Mouse (Mus musculus) hindbrain, embryonic 13.5 days (tissue): ENCODE data around the gene Acot7. TPM values are rescaled to one million over a fixed set of nuclear protein-coding genes. Genes with fewer than 3 reads are reported as not detected.

ENCODE experiments used
- ATAC-seq: fragments of 200-750 bp; cut with Nextera tagmentation; 2 replicates; pipeline ENCODE4 v1.8.0; 2017; ENCODE audit warnings: moderate TSS enrichment; ENCODE audit not compliant: low FRiP score
- H3K27ac ChIP-seq: fragments of 300-500 bp; sonication (generic); 2 replicates; pipeline ENCODE4 v1.5.1; 2015; ENCODE audit warnings: inconsistent platforms, mild to moderate bottlenecking, moderate library complexity
- H3K27me3 ChIP-seq: fragments of 300-500 bp; sonication (generic); 2 replicates; pipeline ENCODE4 v1.6.1; 2015; ENCODE audit warnings: mild to moderate bottlenecking, inconsistent platforms
- H3K36me3 ChIP-seq: fragments of 300-500 bp; sonication (generic); 2 replicates; pipeline ENCODE4 v1.6.1; 2015; ENCODE audit warnings: mild to moderate bottlenecking, inconsistent platforms
- H3K4me1 ChIP-seq: fragments of 300-500 bp; sonication (generic); replicated peaks from 2 replicates; pipeline ENCODE4 v1.6.1; 2015; ENCODE audit warnings: inconsistent platforms
- H3K4me2 ChIP-seq: fragments of 300-500 bp; sonication (generic); 2 replicates; pipeline ENCODE4 v1.6.1; 2015; ENCODE audit warnings: inconsistent platforms, mild to moderate bottlenecking, moderate library complexity
- H3K4me3 ChIP-seq: fragments of 300-500 bp; sonication (generic); 2 replicates; pipeline ENCODE4 v1.5.1; 2015; ENCODE audit warnings: mild to moderate bottlenecking, inconsistent platforms
- H3K9ac ChIP-seq: fragments of 300-500 bp; sonication (generic); 2 replicates; pipeline ENCODE4 v1.6.1; 2015; ENCODE audit warnings: mild to moderate bottlenecking, inconsistent platforms
- H3K9me3 ChIP-seq: fragments of 300-500 bp; sonication (generic); 2 replicates; pipeline ENCODE4 v1.6.1; 2016; ENCODE audit warnings: inconsistent platforms
- WGBS: fragments of 180-500 bp; shearing (Covaris S2); methylation state at CpG from one replicate; pipeline ENCODE4 v1.1.7; 2015; 5-methylcytosine and 5-hydroxymethylcytosine counted together
- polyA plus RNA-seq: library from polyadenylated mRNA; unstranded; fragments of >200 nt; fragmentation: Nextera tagmentation; extraction: Ambion mirVana; gene quantifications from 2 replicates; pipeline ENCODE4 v1.2.1, GENCODE M21; 2015

Acot7 gene
- polyA plus RNA-seq, 1 experiment from 2014 or later: 269 TPM

DNA sequence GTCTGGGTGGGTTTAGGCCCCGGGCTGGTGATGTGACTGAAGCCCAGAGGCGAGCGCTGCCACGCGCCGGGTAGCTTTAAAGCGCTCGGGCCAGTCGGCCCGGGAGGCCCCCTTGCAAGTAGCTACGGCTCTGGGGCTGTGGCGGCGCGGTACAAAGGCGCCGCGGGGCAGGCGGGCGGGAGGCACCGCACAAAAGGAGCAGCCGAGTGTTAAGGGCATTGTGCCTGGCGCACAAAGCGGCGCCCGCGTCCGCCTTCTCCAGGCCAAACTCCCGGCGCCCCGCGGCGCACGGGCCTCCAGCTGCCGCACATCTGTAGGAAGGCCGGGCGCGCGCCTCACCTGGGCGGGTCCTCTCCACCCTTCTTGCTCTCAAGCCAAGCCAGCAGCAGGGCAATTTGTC, 112.5 kb downstream of the Acot7 start:
- H3K27ac ChIP-seq: no peak overlapping the region
- ATAC-seq: 0 out of 2 replicates have a peak, but pooled peaks have one; percentile 12
- peaks cover 78% of the 10 kb centered on the region for H3K4me1 ChIP-seq

DNA sequence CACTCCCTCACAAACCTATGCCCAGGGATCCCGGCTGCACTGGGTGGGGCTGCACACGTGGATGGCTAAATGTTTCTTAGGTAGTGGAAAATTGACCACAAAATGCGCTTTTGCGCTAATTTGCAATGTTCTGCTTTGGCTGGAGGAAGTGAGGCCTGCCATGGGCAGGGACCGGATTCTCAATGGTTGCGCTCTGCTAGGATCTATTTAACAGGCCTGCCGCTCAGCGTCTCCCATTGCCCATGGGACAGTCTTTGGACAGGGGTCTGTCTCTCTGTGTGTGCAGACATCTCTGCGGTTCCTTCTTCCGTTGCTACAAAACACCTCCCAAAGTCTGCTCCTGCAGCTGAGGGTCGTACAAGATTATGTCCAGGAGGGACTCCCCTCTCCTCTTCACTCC, 113.1 kb downstream of the Acot7 start:
- Histone ChIP-seq H3K9ac (peak overlapping the region; percentile 67; the same call in 1 of the 2 replicates), H3K27me3 (peaks cover 97% of the 10 kb centered on the region), H3K36me3 (no peaks in the 10 kb centered on the region), H3K4me1 (peaks cover 74% of the 10 kb centered on the region), H3K27ac (no peak overlapping the region), H3K4me3 (peak overlapping the region; percentile 32), H3K9me3 (no peaks in the 10 kb centered on the region), H3K4me2 (peak overlapping the region; percentile 57)
- no peak for ATAC-seq
- WGBS: 7% methylated on average over 11 of the region's 11 CpGs

More for the DNA sequence above, 112.5 kb downstream of the Acot7 start:
- Histone ChIP-seq H3K9ac (peak overlapping the region; percentile 67), H3K4me2 (peak overlapping the region; percentile 57), H3K27me3 (peaks cover 97% of the 10 kb centered on the region), H3K4me3 (peak overlapping the region; percentile 32), H3K9me3 (no peaks in the 10 kb centered on the region), H3K36me3 (no peaks in the 10 kb centered on the region)
- under 1% methylated on average over 38 of the region's 39 CpGs for WGBS

DNA sequence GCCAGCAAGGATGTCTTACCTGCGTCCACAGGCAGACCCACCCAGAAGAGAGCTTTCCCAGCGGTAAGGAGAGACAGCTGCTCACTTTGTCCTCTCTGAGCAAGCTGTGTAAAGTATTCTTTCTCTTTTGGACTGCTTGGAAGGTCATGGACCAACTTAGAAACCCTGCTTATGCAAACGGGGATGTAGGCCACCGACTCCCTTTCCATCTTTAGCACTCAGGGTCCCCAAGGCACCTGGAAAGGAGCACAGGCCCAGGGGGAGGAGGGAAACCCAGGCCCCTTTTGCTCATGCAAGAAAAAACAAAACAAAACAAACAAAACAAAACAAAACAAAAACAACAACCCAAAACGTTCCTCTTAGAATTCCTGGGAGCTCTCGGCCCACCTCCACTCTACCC, 113.6 kb downstream of the Acot7 start, which contains the start of gene Hes3:
Hes3 (minus strand) TSS at position 101 of the 400 bp plus-strand sequence.
- ATAC-seq: no peak
- Histone ChIP-seq H3K27ac (peak within 1 kb of the TSS; percentile 44; the same call in 1 of the 2 replicates), H3K4me1 (peaks cover 71% of the 10 kb centered on the region), H3K9me3 (no peaks in the 10 kb centered on the region), H3K4me3 (peak within 1 kb of the TSS; percentile 32), H3K4me2 (peak within 1 kb of the TSS; percentile 57), H3K27me3 (peaks cover 93% of the 10 kb centered on the region), H3K9ac (peak within 1 kb of the TSS; percentile 67), H3K36me3 (no peaks in the 10 kb centered on the region)
- 9% methylated on average over 6 of the region's 6 CpGs for WGBS

DNA sequence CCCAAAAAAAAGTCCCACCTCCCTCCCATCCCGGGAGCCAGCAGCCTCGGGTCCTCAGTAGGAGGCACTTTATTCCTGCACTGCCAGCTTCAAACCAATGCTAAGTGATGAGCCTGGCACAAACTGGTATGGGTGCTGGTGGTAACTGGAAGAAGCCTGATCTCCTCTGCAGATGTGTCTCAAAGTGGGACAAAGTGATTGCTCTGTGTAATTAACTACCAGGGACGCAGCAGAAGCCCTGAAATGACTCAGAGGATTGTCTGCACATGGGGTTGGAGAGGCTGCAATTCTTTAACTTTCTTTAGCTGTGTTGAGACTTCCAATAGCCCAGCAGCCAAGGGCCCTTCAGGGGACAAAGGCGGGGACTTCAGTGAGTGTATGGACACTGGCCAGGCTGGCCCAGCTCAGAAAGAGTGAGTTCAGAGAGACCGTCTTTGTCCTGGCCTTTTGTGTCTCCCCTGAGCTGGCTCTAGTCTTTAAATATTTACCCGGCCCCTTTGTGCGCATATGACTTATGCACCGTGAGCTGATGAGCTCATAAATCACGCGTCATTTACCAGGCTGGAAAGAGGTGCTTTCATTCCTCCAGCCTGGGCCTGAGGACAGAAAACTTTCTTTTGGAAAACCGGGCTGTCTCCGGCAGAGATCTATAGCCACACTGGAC, 114.3 kb downstream of the Acot7 start:
- Histone ChIP-seq H3K36me3 (no peaks in the 10 kb centered on the region), H3K27me3 (peaks cover 86% of the 10 kb centered on the region), H3K9ac (no peak overlapping the region), H3K4me3 (no peak overlapping the region), H3K9me3 (no peaks in the 10 kb centered on the region), H3K4me2 (no peak overlapping the region), H3K27ac (peak overlapping the region; percentile 44; the same call in 1 of the 2 replicates), H3K4me1 (peaks cover 66% of the 10 kb centered on the region)
- no peak for ATAC-seq
- WGBS: 8% methylated on average over 12 of the region's 12 CpGs

DNA sequence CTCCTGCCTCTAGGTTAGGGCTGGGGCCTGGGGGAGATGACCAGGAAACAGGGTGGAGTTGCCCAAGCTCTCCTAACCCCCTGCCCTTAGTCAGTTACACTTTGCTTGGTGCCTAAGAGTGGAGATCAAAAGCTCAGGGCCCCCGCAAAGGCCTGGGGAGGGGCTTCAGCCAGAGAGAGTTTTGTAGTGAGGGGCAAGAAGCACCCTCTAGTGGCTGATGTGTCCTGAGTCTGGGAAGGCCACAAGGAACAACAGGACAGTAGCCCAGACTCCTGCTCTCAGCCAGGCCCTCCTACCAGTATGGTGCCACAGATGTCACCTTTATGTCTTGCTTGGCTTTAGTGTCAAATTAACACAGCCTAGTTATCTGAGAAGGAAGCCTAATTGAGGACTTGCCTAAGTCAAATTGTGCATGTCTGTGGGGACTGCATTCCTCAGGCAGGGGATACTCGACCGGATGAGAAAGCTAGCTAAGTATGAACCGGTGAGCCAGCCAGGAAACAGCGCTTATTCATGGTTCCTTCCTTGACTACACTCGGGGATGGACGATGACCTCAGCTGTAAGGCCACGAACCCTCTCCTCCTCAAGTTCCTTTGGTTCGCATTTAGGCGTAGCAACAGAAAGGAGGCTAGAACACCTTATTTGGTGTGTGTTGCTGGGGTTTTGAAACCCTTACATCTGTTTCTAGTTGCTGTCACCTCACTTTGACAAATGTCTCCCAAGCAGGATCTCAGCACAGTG, 116.4 kb downstream of the Acot7 start:
- Histone ChIP-seq H3K4me3 (no peak overlapping the region), H3K4me2 (no peak overlapping the region), H3K9ac (0 out of 2 replicates have a peak overlapping the region, but pooled peaks have one; percentile 1), H3K36me3 (no peaks in the 10 kb centered on the region), H3K4me1 (peaks cover 68% of the 10 kb centered on the region), H3K27ac (no peak overlapping the region), H3K9me3 (no peaks in the 10 kb centered on the region), H3K27me3 (peaks cover 75% of the 10 kb centered on the region)
- WGBS: 46% methylated on average over 10 of the region's 10 CpGs
- no peak for ATAC-seq

DNA sequence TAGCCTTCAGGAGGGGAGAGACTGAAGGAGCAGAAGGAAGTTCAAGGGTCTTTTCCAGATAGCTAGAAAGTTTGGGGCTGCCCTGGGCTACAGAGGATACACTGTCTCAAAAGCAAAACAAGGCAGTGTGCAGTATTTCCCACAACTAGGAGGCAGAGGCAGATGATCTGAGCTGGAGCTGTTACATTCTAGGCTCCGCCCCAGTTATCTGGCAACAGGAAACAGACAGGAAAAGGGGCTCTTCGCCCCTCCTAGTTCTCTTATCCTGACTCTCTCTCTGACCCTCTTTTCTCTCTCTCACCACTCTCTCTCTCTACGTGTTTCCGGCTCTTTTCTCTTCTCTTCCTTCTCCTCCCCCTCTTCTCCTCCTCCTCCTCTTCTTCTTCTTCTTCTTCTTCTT, 118.0 kb downstream of the Acot7 start:
- Histone ChIP-seq H3K36me3 (peaks cover 14% of the 10 kb centered on the region), H3K27ac (no peak overlapping the region), H3K4me3 (no peak overlapping the region), H3K9me3 (no peaks in the 10 kb centered on the region), H3K9ac (no peak overlapping the region), H3K27me3 (peaks cover 60% of the 10 kb centered on the region), H3K4me1 (peaks cover 56% of the 10 kb centered on the region), H3K4me2 (no peak overlapping the region)
- WGBS: 51% methylated on average over 4 of the region's 4 CpGs
- ATAC-seq: no peak

DNA sequence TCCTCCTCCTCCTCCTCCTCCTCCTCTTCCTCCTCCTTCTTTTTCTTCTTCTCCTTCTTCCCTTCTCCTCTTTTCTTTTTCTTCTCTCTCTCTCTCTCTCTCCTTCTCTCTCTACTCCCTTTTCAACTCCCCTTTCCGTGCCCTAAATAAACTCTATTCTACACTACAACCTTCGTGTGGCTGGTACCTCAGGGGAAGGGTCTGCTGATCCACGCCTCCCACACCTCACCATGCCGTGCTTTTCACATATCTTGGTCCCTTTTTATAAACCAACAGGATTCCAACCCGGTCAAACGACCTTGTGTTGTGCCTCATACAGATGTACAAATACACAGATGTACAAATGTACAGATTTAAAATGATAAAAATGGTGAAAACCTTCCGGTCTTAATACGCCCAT, 118.4 kb downstream of the Acot7 start:
- no peaks in the 10 kb centered on the region for H3K9me3 ChIP-seq
- H3K4me1 ChIP-seq: peaks cover 51% of the 10 kb centered on the region
- WGBS: 21% methylated on average over 8 of the region's 8 CpGs
- peak overlapping the region; percentile 72 for H3K4me2 ChIP-seq
- 0 out of 2 replicates have a peak overlapping the region, but pooled peaks have one; percentile 63 for H3K9ac ChIP-seq
- H3K27me3 ChIP-seq: peaks cover 55% of the 10 kb centered on the region
- H3K4me3 ChIP-seq: peak overlapping the region; percentile 81
- H3K36me3 ChIP-seq: peaks cover 19% of the 10 kb centered on the region
- H3K27ac ChIP-seq: no peak overlapping the region
- ATAC-seq: no peak

DNA sequence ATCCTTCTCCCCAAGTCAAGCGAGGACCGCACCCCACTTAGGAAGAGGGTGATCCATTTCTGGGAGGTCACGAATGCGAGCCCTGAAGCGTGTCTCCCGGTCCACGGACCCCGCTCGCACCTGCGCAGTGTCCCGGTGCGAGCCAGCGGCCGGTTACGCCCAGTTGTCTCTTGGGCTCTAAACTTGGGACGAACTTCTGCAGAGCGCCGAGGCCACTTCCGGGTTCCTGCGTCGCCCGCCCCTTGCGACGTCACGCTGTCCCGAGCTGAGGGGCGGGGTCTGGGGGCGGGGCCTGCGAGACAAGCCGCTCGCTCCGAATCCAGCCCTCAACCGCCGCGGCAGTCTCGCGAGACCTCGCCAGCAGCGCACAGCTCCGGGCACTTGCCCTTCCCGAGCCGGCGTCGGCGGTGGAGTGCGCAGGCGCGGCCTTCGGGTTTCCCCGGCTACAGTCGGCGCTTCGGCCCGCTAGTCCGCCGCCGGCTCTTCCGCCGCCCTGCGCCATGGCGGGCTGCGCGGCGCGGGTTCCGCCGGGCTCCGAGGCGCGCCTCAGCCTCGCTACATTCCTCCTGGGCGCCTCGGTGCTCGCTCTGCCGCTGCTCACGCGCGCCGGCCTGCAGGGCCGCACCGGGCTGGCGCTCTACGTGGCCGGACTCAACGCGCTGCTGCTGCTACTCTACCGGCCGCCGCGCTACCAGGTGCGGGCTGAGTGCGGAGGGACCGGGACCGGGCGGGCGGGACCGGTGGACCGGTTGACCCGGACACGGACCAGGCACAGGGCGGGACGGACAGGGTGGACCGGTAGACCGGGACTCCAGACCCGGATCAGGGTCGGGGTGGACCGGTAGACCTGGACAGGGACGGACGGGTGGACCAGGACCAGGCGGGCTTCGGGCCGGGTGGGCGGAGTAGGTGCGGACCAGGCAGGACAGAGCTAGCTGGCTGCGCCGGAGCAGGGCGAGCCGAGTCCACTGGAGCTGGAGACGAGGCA, 119.2 kb downstream of the Acot7 start, which contains the start of gene Icmt:
Icmt (plus strand) TSS at position 354 of the 988 bp plus-strand sequence.
- peaks cover 47% of the 10 kb centered on the region for H3K27me3 ChIP-seq
- H3K4me1 ChIP-seq: peaks cover 44% of the 10 kb centered on the region
- WGBS: under 1% methylated on average over 118 of the region's 119 CpGs
- peak within 1 kb of the TSS; percentile 91 for H3K4me2 ChIP-seq
- H3K9ac ChIP-seq: peak within 1 kb of the TSS; percentile 98
- peak within 1 kb of the TSS; percentile 87 for H3K27ac ChIP-seq
- H3K36me3 ChIP-seq: peaks cover 27% of the 10 kb centered on the region
- peak within 1 kb of the TSS; percentile 81 for H3K4me3 ChIP-seq
- H3K9me3 ChIP-seq: no peaks in the 10 kb centered on the region
- peak; percentile 92 for ATAC-seq

DNA sequence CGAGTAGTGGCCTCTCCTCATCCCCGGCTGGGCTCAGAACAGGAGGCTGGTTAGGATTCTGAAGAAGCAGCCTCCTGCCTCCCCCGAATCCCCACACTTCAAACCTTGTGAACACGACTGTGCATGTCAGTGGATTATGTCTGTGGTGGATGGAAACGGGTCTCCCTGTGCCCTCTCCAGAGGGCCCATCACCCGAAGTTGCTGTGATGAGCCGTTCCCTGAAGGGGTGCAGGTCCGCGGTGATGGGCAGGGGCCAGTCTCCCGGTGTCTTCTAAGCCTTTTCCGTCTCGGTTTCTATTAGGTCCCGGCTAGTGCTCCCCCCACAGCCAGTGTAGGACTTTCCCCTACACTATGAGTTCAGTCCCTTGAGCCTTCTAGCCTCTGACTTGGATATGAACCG, 120.9 kb downstream of the Acot7 start:
- Histone ChIP-seq H3K4me3 (0 out of 2 replicates have a peak overlapping the region, but pooled peaks have one; percentile 81), H3K4me2 (peak overlapping the region; percentile 91), H3K9ac (peak overlapping the region; percentile 98), H3K27ac (no peak overlapping the region), H3K36me3 (peaks cover 43% of the 10 kb centered on the region), H3K27me3 (peaks cover 31% of the 10 kb centered on the region), H3K4me1 (peaks cover 29% of the 10 kb centered on the region), H3K9me3 (no peaks in the 10 kb centered on the region)
- ATAC-seq: no peak
- 84% methylated on average over 14 of the region's 14 CpGs for WGBS

DNA sequence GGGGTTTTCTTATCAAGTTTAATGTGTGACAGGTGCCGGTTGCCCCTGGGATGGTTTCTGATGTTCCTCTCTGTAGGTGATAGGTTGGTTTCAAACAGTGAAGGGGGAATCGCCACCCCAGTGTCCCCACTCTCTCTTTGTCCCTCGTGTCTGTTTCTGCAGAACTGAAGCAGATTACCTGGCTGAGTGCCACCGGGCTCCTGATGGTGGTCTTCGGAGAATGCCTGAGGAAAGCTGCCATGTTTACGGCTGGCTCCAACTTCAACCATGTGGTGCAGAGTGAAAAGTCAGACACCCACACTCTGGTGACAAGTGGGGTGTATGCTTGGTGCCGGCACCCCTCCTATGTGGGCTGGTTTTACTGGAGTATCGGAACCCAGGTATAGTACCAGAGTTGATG, 122.4 kb downstream of the Acot7 start:
- no peak overlapping the region for H3K27ac ChIP-seq
- no peak for ATAC-seq
- peaks cover 25% of the 10 kb centered on the region for H3K4me1 ChIP-seq
- H3K27me3 ChIP-seq: peaks cover 20% of the 10 kb centered on the region
- no peak overlapping the region for H3K9ac ChIP-seq
- 96% methylated on average over 8 of the region's 8 CpGs for WGBS
- H3K4me2 ChIP-seq: no peak overlapping the region
- peaks cover 55% of the 10 kb centered on the region for H3K36me3 ChIP-seq
- H3K4me3 ChIP-seq: no peak overlapping the region
- H3K9me3 ChIP-seq: no peaks in the 10 kb centered on the region

DNA sequence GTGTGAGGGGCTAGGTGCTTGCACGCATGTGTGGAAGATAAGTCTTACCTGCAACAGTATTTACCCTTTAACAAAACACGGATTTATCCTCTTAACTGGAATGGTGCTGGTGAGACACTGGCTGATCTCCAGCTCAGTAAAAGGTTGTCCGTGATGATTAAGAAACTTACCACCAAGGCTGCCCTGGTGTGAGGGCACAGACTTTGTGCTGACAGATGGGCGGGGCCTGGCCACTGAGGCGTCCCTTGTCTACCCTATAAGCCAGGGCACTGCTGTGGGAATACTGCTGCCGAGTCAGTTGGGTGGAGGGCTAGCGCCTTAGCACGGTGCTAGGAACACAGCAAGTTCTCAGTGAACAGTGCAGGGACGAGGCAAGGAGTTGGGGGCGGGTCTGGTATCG, 124.1 kb downstream of the Acot7 start:
- H3K4me2 ChIP-seq: no peak overlapping the region
- no peaks in the 10 kb centered on the region for H3K9me3 ChIP-seq
- H3K9ac ChIP-seq: no peak overlapping the region
- 81% methylated on average over 11 of the region's 11 CpGs for whole genome bisulfite sequencing
- no peak for ATAC-seq
- peaks cover 55% of the 10 kb centered on the region for H3K36me3 ChIP-seq
- H3K27me3 ChIP-seq: 0 out of 2 replicates have a peak, but pooled peaks cover 13% of the 10 kb centered on the region
- no peak overlapping the region for H3K27ac ChIP-seq
- no peak overlapping the region for H3K4me3 ChIP-seq
- H3K4me1 ChIP-seq: peaks cover 33% of the 10 kb centered on the region
